Mouse (Mus musculus) lung, embryonic 14.5 days (tissue): ENCODE results near the gene Rfwd3. TPM values are rescaled to one million over a fixed set of nuclear protein-coding genes. Genes with fewer than 3 reads are reported as not detected.
A peak's percentile ranks its signal among the peaks of the same experiment; 100 is the strongest.
"Not testable (repeated sequence)": the region's sequence is repeated elsewhere in the genome, so short reads cannot be mapped to it uniquely, and the experiment has no call there.

Source experiments
- ATAC-seq: fragments of 200-750 bp; cut with Nextera tagmentation; 2 replicates; pipeline ENCODE4 v1.8.0; 2017; ENCODE audit warnings: mild to moderate bottlenecking, moderate TSS enrichment, moderate library complexity; ENCODE audit not compliant: insufficient read depth
- DNase-seq: peaks from one replicate; pipeline ENCODE4 v3.0.0-alpha.2; 2015
- H3K27ac ChIP-seq: fragments of 300-500 bp; sonication (generic); 2 replicates; pipeline ENCODE4 v1.5.1; 2014; ENCODE audit warnings: low read depth, mild to moderate bottlenecking, moderate library complexity
- H3K27me3 ChIP-seq: fragments of 300-500 bp; sonication (generic); 2 replicates; pipeline ENCODE4 v1.6.1; 2014; ENCODE audit warnings: low read length, control low read depth; ENCODE audit not compliant: insufficient read depth
- H3K36me3 ChIP-seq: fragments of 300-500 bp; sonication (generic); 2 replicates; pipeline ENCODE4 v1.6.1; 2014; ENCODE audit warnings: control low read depth; ENCODE audit not compliant: insufficient read depth
- H3K4me1 ChIP-seq: fragments of 300-500 bp; sonication (generic); 2 replicates; pipeline ENCODE4 v1.6.1; 2014; ENCODE audit warnings: antibody characterized with exemption, control low read depth; ENCODE audit not compliant: insufficient read depth
- H3K4me2 ChIP-seq: fragments of 300-500 bp; sonication (generic); 2 replicates; pipeline ENCODE4 v1.6.1; 2014; ENCODE audit warnings: mild to moderate bottlenecking
- H3K4me3 ChIP-seq: fragments of 300-500 bp; sonication (generic); 2 replicates; pipeline ENCODE4 v1.5.1; 2014; ENCODE audit warnings: low read depth, low read length
- H3K9ac ChIP-seq: fragments of 300-500 bp; sonication (generic); 2 replicates; pipeline ENCODE4 v1.6.1; 2014
- H3K9me3 ChIP-seq: fragments of 300-500 bp; sonication (generic); 2 replicates; pipeline ENCODE4 v1.6.1; 2016; ENCODE audit warnings: low read depth, low read length, control low read depth
- CTCF ChIP-seq: IDR thresholded peaks from 2 replicates; pipeline ENCODE4 v1.5.1; 2016; ENCODE audit warnings: antibody characterized with exemption, low read depth
- WGBS: fragments of 180-500 bp; shearing (Covaris S2); extraction: QIAGEN DNeasy Blood & Tissue Kit; methylation state at CpG from one replicate; pipeline ENCODE4 v1.1.7; 2014; 5-methylcytosine and 5-hydroxymethylcytosine counted together
- polyA plus RNA-seq: library from polyadenylated mRNA; unstranded; fragments of >200 nt; fragmentation: Nextera tagmentation; extraction: Ambion mirVana; gene quantifications from 2 replicates; pipeline ENCODE4 v1.2.1, GENCODE M21; 2014

The Rfwd3 gene
- polyA plus RNA-seq, 1 experiment from 2014 or later = 82.6 TPM

DNA sequence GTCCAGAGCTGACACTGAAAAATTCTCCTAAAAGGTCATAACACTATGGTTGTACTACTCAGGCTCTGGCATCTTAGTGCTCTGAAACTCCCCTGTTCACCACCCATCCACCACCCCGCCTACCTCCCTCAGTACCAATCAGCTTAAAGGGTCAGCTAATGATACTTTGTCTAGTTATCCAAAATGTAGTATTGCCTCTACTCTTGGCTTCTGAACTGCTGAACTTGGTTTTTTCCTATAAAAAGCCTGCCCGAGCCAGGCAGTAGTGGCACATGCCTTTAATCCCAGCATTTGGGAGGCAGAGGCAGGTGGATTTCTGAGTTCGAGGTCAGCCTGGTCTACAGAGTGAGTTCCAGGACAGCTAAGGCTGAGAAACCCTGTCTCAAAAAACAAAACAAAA, 4.3 kb upstream of the Rfwd3 start:
- Histone ChIP-seq H3K4me3 (no peak overlapping the region), H3K9me3 (no peaks in the 10 kb centered on the region), H3K36me3 (no peaks in the 10 kb centered on the region), H3K4me1 (no peaks in the 10 kb centered on the region), H3K9ac (no peak overlapping the region), H3K27me3 (no peaks in the 10 kb centered on the region), H3K27ac (no peak overlapping the region), H3K4me2 (no peak overlapping the region)
- ATAC-seq (no peak), DNase-seq (no peak)
- 83% methylated on average over 3 of the region's 3 CpGs for WGBS
- TF ChIP-seq CTCF = no peak

DNA sequence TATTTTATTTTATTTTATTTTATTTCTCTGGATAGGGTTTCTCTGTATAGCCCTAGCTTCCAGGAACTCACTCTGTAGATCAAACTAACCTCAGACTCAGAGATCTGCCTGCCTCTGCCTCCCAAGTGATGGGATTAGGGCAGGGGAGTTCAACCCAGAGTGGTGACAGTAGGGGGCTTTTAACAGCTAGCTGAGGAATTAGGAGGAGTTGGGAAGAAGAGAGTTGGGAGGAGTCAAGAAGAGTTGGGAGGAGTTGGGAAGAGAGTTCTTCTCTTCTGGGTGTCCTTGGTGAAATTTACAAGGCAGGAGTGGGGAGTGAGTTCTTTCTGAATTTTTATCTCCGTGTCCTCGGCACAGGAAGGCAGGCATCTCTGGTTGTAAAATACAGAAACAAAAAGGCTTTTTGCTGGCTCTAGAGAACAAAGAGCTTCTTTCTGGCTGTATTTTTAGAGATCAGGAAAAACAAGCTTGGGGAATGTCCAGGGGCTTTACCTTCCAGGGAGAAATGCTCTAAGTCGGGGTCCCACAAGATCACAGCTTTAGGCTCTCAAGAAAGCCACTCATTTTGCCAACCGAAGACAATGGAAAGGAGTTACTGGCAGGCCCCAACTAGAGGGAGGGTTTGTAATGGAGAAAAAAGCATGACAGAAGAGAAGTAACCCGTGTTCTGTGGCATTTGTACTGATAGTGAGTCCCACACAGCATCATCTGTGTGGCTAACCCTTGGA, 3.2 kb upstream of the Rfwd3 start:
- not testable (repeated sequence) for H3K4me2 ChIP-seq, DNase-seq, H3K9ac ChIP-seq, H3K4me3 ChIP-seq, ATAC-seq, H3K4me1 ChIP-seq, H3K27ac ChIP-seq, H3K9me3 ChIP-seq, H3K36me3 ChIP-seq, H3K27me3 ChIP-seq
- whole genome bisulfite sequencing = 72% methylated on average over 5 of the region's 5 CpGs

DNA sequence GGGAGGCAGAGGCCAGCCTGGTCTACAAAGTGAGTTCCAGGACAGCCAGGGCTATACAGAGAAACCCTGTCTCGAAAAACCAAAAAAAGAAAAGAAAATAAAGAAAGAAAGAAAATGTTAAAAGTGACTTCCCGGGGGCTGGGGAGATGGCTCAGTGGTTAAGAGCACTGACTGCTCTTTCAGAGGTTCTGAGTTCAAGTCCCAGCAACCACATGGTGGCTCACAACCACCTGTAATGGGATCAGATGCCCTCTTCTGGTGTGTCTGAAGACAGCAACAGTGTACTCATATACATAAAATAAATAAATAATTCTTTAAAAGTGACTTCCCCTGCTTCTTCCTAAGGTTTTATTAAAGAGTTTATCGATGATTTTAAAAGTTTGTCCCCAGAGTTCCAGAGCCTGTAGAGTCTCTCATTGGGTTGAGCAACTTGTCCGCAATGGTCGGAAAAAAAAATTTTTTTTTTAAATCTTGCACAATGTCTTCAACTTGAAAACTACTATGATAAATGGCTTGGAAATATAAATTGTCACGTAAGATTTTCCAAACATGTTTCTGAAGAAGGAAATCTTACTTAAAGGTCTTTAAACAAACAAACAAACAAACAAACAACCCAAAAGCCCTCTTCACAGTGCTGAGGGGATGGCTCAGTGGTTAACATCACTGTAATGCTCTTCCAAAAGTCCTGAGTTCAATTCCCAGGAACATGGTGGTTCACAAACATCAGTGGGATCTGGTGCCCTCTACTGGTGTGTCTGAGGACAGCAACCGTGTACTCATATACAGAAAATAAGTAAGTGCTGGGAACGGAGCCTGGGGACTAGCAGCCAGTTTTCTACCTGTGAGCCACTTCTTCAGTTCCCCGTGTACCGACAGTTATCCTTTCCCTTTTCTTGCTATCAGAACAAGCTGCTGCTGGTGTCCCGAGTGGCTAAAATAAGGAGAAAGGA, 850 bp upstream of the Rfwd3 start:
- peaks cover 11% of the 10 kb centered on the region for H3K36me3 ChIP-seq
- DNase-seq = peak; percentile 30
- no peak for ATAC-seq
- H3K27me3 ChIP-seq = no peaks in the 10 kb centered on the region
- whole genome bisulfite sequencing = 60% methylated on average over 11 of the region's 11 CpGs
- H3K4me2 ChIP-seq = peak overlapping the region; percentile 55
- H3K4me1 ChIP-seq = peaks cover 6% of the 10 kb centered on the region; the same call in 1 of the 2 replicates
- H3K9ac ChIP-seq = no peak overlapping the region
- no peaks in the 10 kb centered on the region for H3K9me3 ChIP-seq
- peak; percentile 54 for TF ChIP-seq CTCF
- H3K4me3 ChIP-seq = peak overlapping the region; percentile 29
- H3K27ac ChIP-seq = peak overlapping the region; percentile 88

DNA sequence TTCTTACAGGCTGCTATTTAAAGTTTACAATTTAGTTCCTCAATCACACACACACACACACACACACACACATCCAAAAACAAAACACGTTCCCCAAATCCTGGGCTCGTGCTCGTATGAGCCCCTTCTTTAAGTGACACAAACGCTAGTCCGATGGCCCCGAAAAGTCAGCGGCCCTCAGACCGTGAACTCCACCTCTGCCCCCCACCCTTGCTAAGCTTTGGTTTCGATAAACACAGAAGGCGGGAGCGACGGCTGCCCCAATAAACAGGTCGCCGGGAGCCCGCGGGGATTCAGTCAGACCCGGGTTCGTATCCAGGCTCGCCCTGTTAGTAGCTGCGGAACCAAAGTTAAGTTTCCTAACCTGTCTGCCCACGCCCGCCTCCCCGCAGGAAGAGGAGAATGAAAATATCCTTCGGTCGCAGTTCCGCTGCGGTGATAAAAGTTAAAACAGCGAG, 630 bp downstream of the Rfwd3 start:
- H3K4me2 ChIP-seq = peak overlapping the region; percentile 72
- peak overlapping the region; percentile 96 for H3K9ac ChIP-seq
- peak; percentile 73 for DNase-seq
- peaks cover 25% of the 10 kb centered on the region for H3K36me3 ChIP-seq
- no peaks in the 10 kb centered on the region for H3K27me3 ChIP-seq
- H3K4me1 ChIP-seq = peaks cover 6% of the 10 kb centered on the region; the same call in 1 of the 2 replicates
- peak; percentile 10 for ATAC-seq
- peak overlapping the region; percentile 94 for H3K4me3 ChIP-seq
- H3K27ac ChIP-seq = peak overlapping the region; percentile 94
- no peaks in the 10 kb centered on the region for H3K9me3 ChIP-seq
- no peak for TF ChIP-seq CTCF
- under 1% methylated on average over 28 of the region's 28 CpGs for WGBS

DNA sequence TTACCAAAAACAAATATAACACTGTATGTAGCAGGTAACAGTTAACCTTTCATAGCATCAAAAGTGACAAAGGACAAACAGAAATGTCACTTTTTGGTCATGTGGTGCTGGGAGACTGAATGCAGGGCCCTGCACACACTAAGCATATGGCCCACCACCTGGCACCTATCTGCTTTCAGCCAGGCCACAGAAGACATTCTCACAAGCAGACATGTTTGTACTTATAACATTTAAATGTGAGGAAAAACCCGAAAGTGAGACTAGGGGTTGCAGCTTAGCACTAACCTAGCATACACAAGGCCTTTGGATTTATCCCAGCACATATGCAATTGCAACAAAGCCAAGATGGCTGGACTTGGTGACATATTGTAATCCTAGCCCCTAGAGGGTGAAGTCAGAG, 2.0 kb downstream of the Rfwd3 start:
- H3K9me3 ChIP-seq = no peaks in the 10 kb centered on the region
- no peak overlapping the region for H3K4me3 ChIP-seq
- peaks cover 6% of the 10 kb centered on the region; the same call in 1 of the 2 replicates for H3K4me1 ChIP-seq
- no peak overlapping the region for H3K9ac ChIP-seq
- no peak for TF ChIP-seq CTCF
- H3K27ac ChIP-seq = no peak overlapping the region
- no peaks in the 10 kb centered on the region for H3K27me3 ChIP-seq
- WGBS = 74% methylated on average over 1 of the region's 1 CpGs
- DNase-seq (no peak), ATAC-seq (no peak)
- peaks cover 39% of the 10 kb centered on the region for H3K36me3 ChIP-seq
- H3K4me2 ChIP-seq = peak overlapping the region; percentile 72

- Histone ChIP-seq H3K4me3 (no peak overlapping the region), H3K4me1 (no peaks in the 10 kb centered on the region), H3K4me2 (no peak overlapping the region), H3K9ac (no peak overlapping the region), H3K36me3 (peaks cover 93% of the 10 kb centered on the region), H3K27ac (no peak overlapping the region), H3K9me3 (no peaks in the 10 kb centered on the region), H3K27me3 (no peaks in the 10 kb centered on the region)
- WGBS = 87% methylated on average over 7 of the region's 7 CpGs
- TF ChIP-seq CTCF = no peak
- no peak for DNase-seq
- ATAC-seq = no peak
Observed at GRCm38 (mm10) chr8:111291733-111292132, 8.3 kb downstream of the Rfwd3 start.

DNA sequence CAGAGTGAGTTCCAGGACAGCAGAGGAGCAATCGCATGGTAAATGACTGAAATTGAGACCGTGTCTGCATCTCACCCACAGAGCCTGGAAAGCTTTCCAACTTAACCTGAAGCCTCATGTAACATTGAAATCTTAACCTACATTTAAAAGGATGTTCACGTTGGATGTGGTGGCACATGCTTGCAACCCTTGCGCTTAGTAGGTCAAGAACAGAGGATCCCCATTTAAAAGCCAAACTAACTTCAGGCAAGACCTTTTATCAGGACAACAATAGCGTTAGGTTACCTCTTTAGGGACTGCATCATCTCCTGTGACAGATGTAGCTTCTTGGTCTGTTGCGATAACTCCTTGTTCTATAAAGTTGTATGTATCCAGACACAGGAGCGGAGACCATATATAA, 9.4 kb downstream of the Rfwd3 start:
- no peak for TF ChIP-seq CTCF
- Histone ChIP-seq H3K4me3 (no peak overlapping the region), H3K27ac (no peak overlapping the region), H3K27me3 (no peaks in the 10 kb centered on the region), H3K36me3 (peaks cover 94% of the 10 kb centered on the region), H3K9ac (no peak overlapping the region), H3K4me1 (no peaks in the 10 kb centered on the region), H3K9me3 (no peaks in the 10 kb centered on the region), H3K4me2 (no peak overlapping the region)
- DNase-seq = no peak
- ATAC-seq = no peak
- 95% methylated on average over 7 of the region's 7 CpGs for WGBS
